Mouse (Mus musculus) MEL (cell line): ENCODE results near the gene Slc25a20. TPM values are rescaled to one million over a fixed set of nuclear protein-coding genes. Genes with fewer than 3 reads are reported as not detected.

Experiments used
- DNase-seq: peaks from one replicate; pipeline ENCODE4 v3.0.0; 2011; ENCODE audit warnings: low read depth, low spot score
- H3K27ac ChIP-seq: 2 replicates; pipeline ENCODE4 v1.5.1; 2012; ENCODE audit warnings: low read depth, mild to moderate bottlenecking, control low read depth, low read length, moderate library complexity; ENCODE audit not compliant: control insufficient read depth
- H3K27me3 ChIP-seq, 2 experiments: fragments of 150-350 bp in 1 of 2; sonication (generic) in 1 of 2; 2 replicates each; pipeline ENCODE4 v1.6.1; 2012; ENCODE audit warnings: low read length in 2 of 2, mild to moderate bottlenecking in 2 of 2, improper control_type of control experiment in 1 of 2, moderate library complexity in 1 of 2; ENCODE audit not compliant: insufficient read depth in 2 of 2, control insufficient read depth in 1 of 2
- H3K36me3 ChIP-seq, 2 experiments: 2 replicates each; pipeline ENCODE4 v1.6.1; 2012 to 2014; ENCODE audit warnings: low read length in 2 of 2, improper control_type of control experiment in 1 of 2, inconsistent platforms in 1 of 2, mild to moderate bottlenecking in 1 of 2; ENCODE audit not compliant: insufficient read depth in 2 of 2, control insufficient read depth in 1 of 2
- H3K4me1 ChIP-seq, 2 experiments: fragments of 150-350 bp in 1 of 2; sonication (generic) in 1 of 2; 2 replicates each; pipeline ENCODE4 v1.6.1; 2012; ENCODE audit warnings: low read length in 2 of 2, improper control_type of control experiment in 1 of 2, mild to moderate bottlenecking in 1 of 2; ENCODE audit not compliant: insufficient read depth in 2 of 2, control insufficient read depth in 1 of 2
- H3K4me3 ChIP-seq, 2 experiments: fragments of 150-350 bp in 1 of 2; sonication (generic) in 1 of 2; 2 replicates each; pipeline ENCODE4 v1.5.1; 2012; ENCODE audit warnings: low read depth in 2 of 2, low read length in 2 of 2, mild to moderate bottlenecking in 2 of 2, moderate library complexity in 2 of 2, control low read depth in 1 of 2, improper control_type of control experiment in 1 of 2; ENCODE audit not compliant: control insufficient read depth in 1 of 2, insufficient read depth in 1 of 2
- H3K79me2 ChIP-seq: 2 replicates; pipeline ENCODE4 v1.6.1; 2012; ENCODE audit warnings: mild to moderate bottlenecking, low read length, moderate library complexity; ENCODE audit not compliant: control insufficient read depth, poor library complexity, insufficient read depth
- H3K9ac ChIP-seq: 2 replicates; pipeline ENCODE4 v1.6.1; 2012; ENCODE audit warnings: low read depth, mild to moderate bottlenecking, control low read depth, low read length, moderate library complexity; ENCODE audit not compliant: control insufficient read depth, poor library complexity, severe bottlenecking
- H3K9me3 ChIP-seq: fragments of 150-350 bp; sonication (generic); replicated peaks from 2 replicates; pipeline ENCODE4 v1.6.1; 2012; ENCODE audit warnings: mild to moderate bottlenecking, low read length, improper control_type of control experiment, moderate library complexity; ENCODE audit not compliant: insufficient read depth
- CTCF ChIP-seq, 3 experiments: IDR thresholded peaks in 2 of 3; conservative IDR thresholded peaks in 1 of 3; 2 replicates each; pipeline ENCODE4 v1.5.1; 2011 to 2012; ENCODE audit warnings: low read length in 3 of 3, low read depth in 2 of 3, mild to moderate bottlenecking in 2 of 3, improper control_type of control experiment in 1 of 3, inconsistent platforms in 1 of 3, mixed read lengths in 1 of 3, moderate library complexity in 1 of 3; ENCODE audit not compliant: control insufficient read depth in 1 of 3, insufficient read depth in 1 of 3, poor library complexity in 1 of 3, severe bottlenecking in 1 of 3
- E2F4 ChIP-seq: IDR thresholded peaks from 2 replicates; pipeline ENCODE4 v1.6.1; 2011; ENCODE audit warnings: low read depth, low read length, improper control_type of control experiment, borderline replicate concordance
- ELF1 ChIP-seq: IDR thresholded peaks from 2 replicates; pipeline ENCODE4 v1.6.1; 2014; ENCODE audit warnings: low read depth, mild to moderate bottlenecking, inconsistent platforms, low read length, improper control_type of control experiment, moderate library complexity
- ETS1 ChIP-seq: IDR thresholded peaks from 2 replicates; pipeline ENCODE4 v1.6.1; 2012; ENCODE audit warnings: low read depth, mild to moderate bottlenecking, inconsistent platforms, low read length, improper control_type of control experiment, moderate library complexity
- JUND ChIP-seq: IDR thresholded peaks from 2 replicates; pipeline ENCODE4 v1.6.1; 2011; ENCODE audit warnings: low read depth, mild to moderate bottlenecking, improper control_type of control experiment, low read length
- KAT2A ChIP-seq: conservative IDR thresholded peaks from 2 replicates; pipeline ENCODE4 v1.6.1; 2012; ENCODE audit warnings: low read depth, low read length, improper control_type of control experiment, inconsistent platforms
- MAFK ChIP-seq: IDR thresholded peaks from 2 replicates; pipeline ENCODE4 v1.6.1; 2011; ENCODE audit warnings: low read depth, mild to moderate bottlenecking, low read length, improper control_type of control experiment, borderline replicate concordance
- MAZ ChIP-seq: IDR thresholded peaks from 2 replicates; pipeline ENCODE4 v1.6.1; 2012; ENCODE audit warnings: low read depth, mild to moderate bottlenecking, inconsistent platforms, low read length, improper control_type of control experiment
- RAD21 ChIP-seq: IDR thresholded peaks from 2 replicates; pipeline ENCODE4 v1.6.1; 2011; ENCODE audit warnings: mild to moderate bottlenecking, low read depth, low read length, improper control_type of control experiment
- TAL1 ChIP-seq: IDR thresholded peaks from 2 replicates; pipeline ENCODE4 v1.6.1; 2012; ENCODE audit warnings: mild to moderate bottlenecking, inconsistent platforms, low read length, moderate library complexity, mixed read lengths
- TBP ChIP-seq: IDR thresholded peaks from 2 replicates; pipeline ENCODE4 v1.8.0; 2011; ENCODE audit warnings: low read depth, low read length, improper control_type of control experiment
- UBTF ChIP-seq: IDR thresholded peaks from 2 replicates; pipeline ENCODE4 v1.6.1; 2012; ENCODE audit warnings: low read depth, mild to moderate bottlenecking, inconsistent platforms, low read length, improper control_type of control experiment, moderate library complexity, borderline replicate concordance; ENCODE audit not compliant: insufficient read depth
- ZKSCAN1 ChIP-seq: IDR thresholded peaks from 2 replicates; pipeline ENCODE4 v1.6.1; 2012; ENCODE audit warnings: low read depth, mild to moderate bottlenecking, inconsistent platforms, low read length, improper control_type of control experiment, moderate library complexity
- polyA plus RNA-seq, 2 experiments: library from polyadenylated mRNA; stranded (reverse) in 1 of 2; unstranded in 1 of 2; fragments of >175 nt in 1 of 2; fragments of >200 nt in 1 of 2; gene quantifications; 2 replicates each; pipeline versions ENCODE4 v1.2.1 to v1.2.4; 2012; ENCODE audit warnings: low replicate concordance in 2 of 2, low read depth in 1 of 2; ENCODE audit not compliant: insufficient read length in 2 of 2, insufficient read depth in 1 of 2, missing spikeins in 1 of 2
- total RNA-seq: library from RNA; depleted of rRNA; stranded (reverse); fragments of 300-350 nt; gene quantifications from 2 replicates; pipeline ENCODE4 v1.2.3, GENCODE M21; 2012; rRNA removed

The Slc25a20 gene
- total and polyA plus RNA-seq, 3 experiments: 19.3 to 24.1 TPM; not detected in 1

DNA sequence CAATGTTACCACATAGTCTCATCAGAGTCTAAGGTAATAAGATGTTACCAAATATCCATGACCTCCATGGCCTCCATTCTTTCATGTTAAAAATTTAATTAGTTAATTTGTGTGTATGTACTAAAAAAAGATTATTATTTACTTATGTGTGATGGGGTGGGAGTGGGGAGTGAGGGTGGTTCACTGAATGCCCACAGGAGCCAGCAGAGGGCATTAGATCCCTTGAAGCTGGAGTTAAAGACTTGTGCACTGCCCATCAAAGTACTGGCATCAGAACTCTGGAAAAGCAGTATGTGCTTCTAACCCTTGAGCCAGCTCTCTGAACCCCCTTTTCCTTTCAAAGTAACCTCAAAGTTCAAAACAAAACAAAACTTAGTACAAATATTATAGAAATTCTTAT is 67.2 kb downstream of the Slc25a20 start:
- no peaks in the 10 kb centered on the region for H3K9me3 ChIP-seq
- TF ChIP-seq MAFK: no peak
- TF ChIP-seq ETS1: no peak
- TF ChIP-seq RAD21: no peak; the same call in none of the 2 replicates
- no peak for TF ChIP-seq TBP
- no peak for TF ChIP-seq ZKSCAN1
- no peak for TF ChIP-seq UBTF
- no peak for TF ChIP-seq ELF1
- TF ChIP-seq JUND: no peak
- TF ChIP-seq CTCF (IDR thresholded peaks at IDR 0.05 in 2 of 3, conservative IDR thresholded peaks at IDR 0.05 in 1 of 3; ENCODE audit: control insufficient read depth in 1 of 3, insufficient read depth in 1 of 3, low read depth in 2 of 3, low read length in 3 of 3, poor library complexity in 1 of 3, severe bottlenecking in 1 of 3): peak in 2 of 3 experiments; percentile 28 to 30; a peak in 3 of 6 replicates
- no peaks in the 10 kb centered on the region; the same call in 1 of the 2 replicates for H3K79me2 ChIP-seq
- H3K36me3 ChIP-seq: peaks cover 0 to 28% of the 10 kb centered on the region in 2 experiments; a peak in 3 of 4 replicates
- DNase-seq: no peak
- H3K4me3 ChIP-seq: no peak overlapping the region
- no peak overlapping the region for H3K9ac ChIP-seq
- no peak overlapping the region for H3K27ac ChIP-seq
- H3K4me1 ChIP-seq: no peaks in the 10 kb centered on the region; a peak in 1 of 4 replicates
- no peaks in the 10 kb centered on the region for H3K27me3 ChIP-seq

DNA sequence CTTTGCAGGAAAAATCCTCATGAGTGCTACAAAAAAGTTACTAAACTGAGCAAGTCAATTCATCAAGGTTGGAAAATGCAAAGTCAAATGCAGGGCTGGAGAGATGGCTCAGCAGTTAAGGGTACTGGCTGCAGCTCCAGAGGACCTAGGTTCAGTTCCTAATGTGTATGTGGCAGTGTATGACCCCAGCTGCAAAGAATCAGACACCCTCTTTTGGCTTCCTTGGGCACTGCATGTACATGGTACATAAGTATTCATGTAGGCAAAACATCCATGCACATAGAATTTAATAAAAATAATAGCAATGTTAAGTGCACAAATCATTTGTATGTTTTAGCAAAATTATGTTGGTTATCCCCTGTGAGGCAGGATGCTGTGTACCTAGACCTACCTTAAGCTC is 70.6 kb downstream of the Slc25a20 start:
- TF ChIP-seq ELF1: no peak
- no peak for TF ChIP-seq KAT2A
- no peak for TF ChIP-seq TAL1
- TF ChIP-seq CTCF (IDR thresholded peaks at IDR 0.05 in 2 of 3, conservative IDR thresholded peaks at IDR 0.05 in 1 of 3; ENCODE audit: control insufficient read depth in 1 of 3, insufficient read depth in 1 of 3, low read depth in 2 of 3, low read length in 3 of 3, poor library complexity in 1 of 3, severe bottlenecking in 1 of 3): peak in 1 of 3 experiments; percentile 9; a peak in 1 of 6 replicates
- no peak for TF ChIP-seq ETS1
- TF ChIP-seq E2F4: no peak
- TF ChIP-seq RAD21: peak; percentile 4
- no peak for TF ChIP-seq MAZ
- peak; percentile 25 for DNase-seq
- H3K4me3 ChIP-seq: no peak overlapping the region
- H3K36me3 ChIP-seq: peaks cover 0 to 33% of the 10 kb centered on the region in 2 experiments; a peak in 2 of 4 replicates
- H3K27ac ChIP-seq: no peak overlapping the region
- H3K9me3 ChIP-seq: no peaks in the 10 kb centered on the region
- H3K79me2 ChIP-seq: no peaks in the 10 kb centered on the region
- no peak overlapping the region for H3K9ac ChIP-seq
- no peaks in the 10 kb centered on the region; a peak in 1 of 4 replicates for H3K4me1 ChIP-seq
- no peaks in the 10 kb centered on the region for H3K27me3 ChIP-seq

Other genes with a start within 250 kb of the Slc25a20 start
- not detected in 2 replicates for gene Ccdc36, start 233.6 kb upstream of the Slc25a20 start, total RNA-seq
- not detected for gene Ccdc36, start 233.6 kb upstream of the Slc25a20 start, polyA plus RNA-seq
- not detected in 2 replicates for gene BC048562, start 225.6 kb upstream of the Slc25a20 start, total RNA-seq
- not detected for gene BC048562, start 225.6 kb upstream of the Slc25a20 start, polyA plus RNA-seq
- gene Ccdc71, start 201.6 kb upstream of the Slc25a20 start, total RNA-seq: 18.3 and 23.1 TPM in 2 replicates
- 10 to 100 TPM in 1 of 2 experiments, not detected in 1; 39.9 TPM for gene Ccdc71, start 201.6 kb upstream of the Slc25a20 start, polyA plus RNA-seq
- 48.0 and 71.9 TPM in 2 replicates for gene Klhdc8b, start 200.5 kb upstream of the Slc25a20 start, total RNA-seq
- gene Klhdc8b, start 200.5 kb upstream of the Slc25a20 start, polyA plus RNA-seq: 10 to 100 TPM; 57.3 to 77.2 TPM
- 0.56 and 0.58 TPM in 2 replicates for gene Lamb2, start 182.4 kb upstream of the Slc25a20 start, total RNA-seq
- under 1 TPM in 1 of 2 experiments, not detected in 1; 0.84 TPM for gene Lamb2, start 182.4 kb upstream of the Slc25a20 start, polyA plus RNA-seq
- gene Usp19, start 171.5 kb upstream of the Slc25a20 start, total RNA-seq: 69.0 and 76.1 TPM in 2 replicates
- gene Usp19, start 171.5 kb upstream of the Slc25a20 start, polyA plus RNA-seq: 100 to 1,000 TPM in 1 of 2 experiments, not detected in 1; 162 TPM
- gene Qars, start 154.4 kb upstream of the Slc25a20 start, total RNA-seq: 267 and 286 TPM in 2 replicates
- gene Qars, start 154.4 kb upstream of the Slc25a20 start, polyA plus RNA-seq: 100 to 1,000 TPM in 1 of 2 experiments, not detected in 1; 407 TPM
- 122 and 126 TPM in 2 replicates for gene Qrich1, start 145.3 kb upstream of the Slc25a20 start, total RNA-seq
- 100 to 1,000 TPM in 1 of 2 experiments, 10 to 100 TPM in 1; 84.5 to 161 TPM for gene Qrich1, start 145.3 kb upstream of the Slc25a20 start, polyA plus RNA-seq
- 488 and 550 TPM in 2 replicates for gene Impdh2, start 101.8 kb upstream of the Slc25a20 start, total RNA-seq
- 100 to 1,000 TPM in 1 of 2 experiments, not detected in 1; 519 TPM for gene Impdh2, start 101.8 kb upstream of the Slc25a20 start, polyA plus RNA-seq
- gene Ndufaf3, start 94.7 kb upstream of the Slc25a20 start, total RNA-seq: 38.0 and 42.7 TPM in 2 replicates
- gene Ndufaf3, start 94.7 kb upstream of the Slc25a20 start, polyA plus RNA-seq: 10 to 100 TPM in 1 of 2 experiments, not detected in 1; 66.8 TPM
- 64.9 and 85.8 TPM in 2 replicates for gene Dalrd3, start 92.2 kb upstream of the Slc25a20 start, total RNA-seq
- 100 to 1,000 TPM in 1 of 2 experiments, not detected in 1; 126 TPM for gene Dalrd3, start 92.2 kb upstream of the Slc25a20 start, polyA plus RNA-seq
- 43.2 and 43.5 TPM in 2 replicates for gene Wdr6, start 83.3 kb upstream of the Slc25a20 start, total RNA-seq
- gene Wdr6, start 83.3 kb upstream of the Slc25a20 start, polyA plus RNA-seq: 10 to 100 TPM in 1 of 2 experiments, not detected in 1; 44.9 TPM
- gene P4htm, start 64.4 kb upstream of the Slc25a20 start, total RNA-seq: 0.08 and 0.10 TPM in 2 replicates
- under 1 TPM in 1 of 2 experiments, not detected in 1; 0.22 TPM for gene P4htm, start 64.4 kb upstream of the Slc25a20 start, polyA plus RNA-seq
- 55.8 and 59.6 TPM in 2 replicates for gene Arih2, start 12.7 kb upstream of the Slc25a20 start, total RNA-seq
- 10 to 100 TPM in 1 of 2 experiments, not detected in 1; 66.5 TPM for gene Arih2, start 12.7 kb upstream of the Slc25a20 start, polyA plus RNA-seq
- gene Prkar2a, start 27.2 kb downstream of the Slc25a20 start, total RNA-seq: 18.9 and 22.4 TPM in 2 replicates
- gene Prkar2a, start 27.2 kb downstream of the Slc25a20 start, polyA plus RNA-seq: 100 to 1,000 TPM in 1 of 2 experiments, 10 to 100 TPM in 1; 87.9 to 230 TPM
- gene Ip6k2, start 121.7 kb downstream of the Slc25a20 start, total RNA-seq: 21.3 and 25.1 TPM in 2 replicates
- 10 to 100 TPM in 1 of 2 experiments, not detected in 1; 33.7 TPM for gene Ip6k2, start 121.7 kb downstream of the Slc25a20 start, polyA plus RNA-seq
- 3.9 and 6.6 TPM in 2 replicates for gene Nckipsd, start 146.3 kb downstream of the Slc25a20 start, total RNA-seq
- 10 to 100 TPM in 1 of 2 experiments, not detected in 1; 10.3 TPM for gene Nckipsd, start 146.3 kb downstream of the Slc25a20 start, polyA plus RNA-seq
- gene Celsr3, start 164.2 kb downstream of the Slc25a20 start, total RNA-seq: 0.12 TPM in 1 of 2 replicates, not detected in the other
- gene Celsr3, start 164.2 kb downstream of the Slc25a20 start, polyA plus RNA-seq: under 1 TPM in 1 of 2 experiments, not detected in 1; 0.03 TPM
- gene Slc26a6, start 191.2 kb downstream of the Slc25a20 start, total RNA-seq: 8.0 and 8.7 TPM in 2 replicates
- gene Slc26a6, start 191.2 kb downstream of the Slc25a20 start, polyA plus RNA-seq: 10 to 100 TPM in 1 of 2 experiments, not detected in 1; 13.2 TPM